ENCODE assay signal across 1 mouse cellular context in the genomic region with DNA sequence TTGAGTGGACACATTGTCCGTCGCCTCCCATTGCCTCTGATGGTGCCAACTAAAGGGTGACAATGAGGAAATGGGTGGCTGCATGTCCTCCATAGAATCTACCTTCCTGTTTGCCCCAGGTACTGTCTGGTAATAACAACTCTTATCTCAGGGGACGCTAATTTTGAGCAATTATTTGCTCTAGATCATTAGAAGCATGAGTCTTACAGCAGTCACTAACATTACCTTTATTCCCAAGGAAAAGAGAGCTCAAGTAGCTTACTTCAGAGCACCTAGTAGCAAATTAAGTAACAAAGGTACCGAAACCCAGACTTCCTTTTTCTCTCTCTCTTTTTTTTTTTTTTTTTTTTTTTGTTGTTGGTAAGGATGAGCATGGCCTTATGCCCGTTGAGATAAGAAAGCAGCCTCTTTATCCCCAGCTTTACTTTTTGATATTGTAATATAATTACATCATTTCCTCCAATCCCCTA.
TF ChIP-seq lines count a peak whose summit lies in the region.

No protein-coding gene starts in this region.

TF ChIP-seq in MEL, 35 proteins besides CTCF, POLR2A, EP300 and RAD21:
- no peak for TF ChIP-seq POLR2AphosphoS5 (IDR thresholded peaks at IDR 0.05; ENCODE audit: borderline replicate concordance, low read depth, low read length)
- no peak for TF ChIP-seq MAZ (IDR thresholded peaks at IDR 0.05; ENCODE audit: low read depth, low read length)
- no peak for TF ChIP-seq GABPA (IDR thresholded peaks at IDR 0.05; ENCODE audit: low read depth, low read length)
- 0 out of 2 replicates have a peak, but pooled peaks have one; percentile 23 for TF ChIP-seq MAFK (IDR thresholded peaks at IDR 0.05; ENCODE audit: borderline replicate concordance, low read depth, low read length)
- no peak; the same call in 1 of the 2 replicates for TF ChIP-seq USF1 (IDR thresholded peaks at IDR 0.05; ENCODE audit: low read depth, low read length)
- TF ChIP-seq TCF12 (IDR thresholded peaks at IDR 0.05; ENCODE audit: low read depth, low read length) = peak; percentile 72
- peak; percentile 50 for TF ChIP-seq TAL1 (IDR thresholded peaks at IDR 0.05; ENCODE audit: low read length)
- 0 out of 2 replicates have a peak, but pooled peaks have one; percentile 78 for TF ChIP-seq MYC (IDR thresholded peaks at IDR 0.05; ENCODE audit: low read depth, low read length)
- TF ChIP-seq USF2 (IDR thresholded peaks at IDR 0.05; ENCODE audit: borderline replicate concordance in 1 of 2, insufficient read depth in 1 of 2, low read depth in 1 of 2, low read length in 2 of 2) = no peak
- 0 out of 2 replicates have a peak, but pooled peaks have one; percentile 32 for TF ChIP-seq ZMIZ1 (IDR thresholded peaks at IDR 0.05; ENCODE audit: low read depth, low read length)
- no peak for TF ChIP-seq SMC3 (IDR thresholded peaks at IDR 0.05; ENCODE audit: low read depth, low read length)
- TF ChIP-seq SIN3A (IDR thresholded peaks at IDR 0.05; ENCODE audit: low read length) = peak; percentile 96
- peak; percentile 53; the same call in 1 of the 2 replicates for TF ChIP-seq CHD1 (IDR thresholded peaks at IDR 0.05; ENCODE audit: low read depth, low read length)
- 0 out of 2 replicates have a peak, but pooled peaks have one; percentile 5 for TF ChIP-seq NRF1 (IDR thresholded peaks at IDR 0.05; ENCODE audit: insufficient read depth, low read depth, low read length, poor library complexity, severe bottlenecking)
- no peak for TF ChIP-seq ZC3H11A (IDR thresholded peaks at IDR 0.05; ENCODE audit: low read depth, low read length)
- TF ChIP-seq HCFC1 (IDR thresholded peaks at IDR 0.05; ENCODE audit: low read depth, low read length) = peak; percentile 57; the same call in 1 of the 2 replicates
- peak; percentile 58; the same call in 1 of the 2 replicates for TF ChIP-seq ZKSCAN1 (IDR thresholded peaks at IDR 0.05; ENCODE audit: low read depth, low read length)
- peak; percentile 100 for TF ChIP-seq ZNF384 (IDR thresholded peaks at IDR 0.05; ENCODE audit: low read depth, low read length)
- peak; percentile 83 for TF ChIP-seq GATA1 (IDR thresholded peaks at IDR 0.05; ENCODE audit: low read depth, low read length)
- peak; percentile 39 for TF ChIP-seq KAT2A (conservative IDR thresholded peaks at IDR 0.05; ENCODE audit: low read depth, low read length)
- TF ChIP-seq UBTF (IDR thresholded peaks at IDR 0.05; ENCODE audit: borderline replicate concordance, insufficient read depth, low read depth, low read length) = no peak
- TF ChIP-seq CHD2 (IDR thresholded peaks at IDR 0.05; ENCODE audit: low read length) = no peak
- peak; percentile 44; the same call in 1 of the 2 replicates for TF ChIP-seq RCOR1 (IDR thresholded peaks at IDR 0.05; ENCODE audit: low read depth, low read length)
- peak; percentile 96 for TF ChIP-seq ETS1 (IDR thresholded peaks at IDR 0.05; ENCODE audit: low read depth, low read length)
- TF ChIP-seq POLR2AphosphoS2 (IDR thresholded peaks at IDR 0.05; ENCODE audit: low read length) = 0 out of 2 replicates have a peak, but pooled peaks have one; percentile 34
- no peak for TF ChIP-seq TBP (IDR thresholded peaks at IDR 0.05; ENCODE audit: low read depth, low read length)
- TF ChIP-seq MXI1 (IDR thresholded peaks at IDR 0.05; ENCODE audit: low read depth, low read length) = peak; percentile 64; the same call in 1 of the 2 replicates
- peak; percentile 47; the same call in 1 of the 2 replicates for TF ChIP-seq ELF1 (IDR thresholded peaks at IDR 0.05; ENCODE audit: low read depth, low read length)
- TF ChIP-seq JUND (IDR thresholded peaks at IDR 0.05; ENCODE audit: low read depth, low read length) = no peak
- no peak for TF ChIP-seq BHLHE40 (IDR thresholded peaks at IDR 0.05; ENCODE audit: borderline replicate concordance, low read depth, low read length)
- TF ChIP-seq MAX (IDR thresholded peaks at IDR 0.05; ENCODE audit: low read length) = no peak
- no peak for TF ChIP-seq MEF2A (IDR thresholded peaks at IDR 0.05; ENCODE audit: extremely low read depth, insufficient replicate concordance, low read depth, low read length, poor library complexity, severe bottlenecking)
- TF ChIP-seq MYB (IDR thresholded peaks at IDR 0.05; ENCODE audit: low read depth, low read length) = peak; percentile 68
- no peak for TF ChIP-seq NELFE (IDR thresholded peaks at IDR 0.05; ENCODE audit: low read depth, low read length)
- no peak for TF ChIP-seq E2F4 (IDR thresholded peaks at IDR 0.05; ENCODE audit: borderline replicate concordance, low read depth, low read length)
